Mouse (Mus musculus): ENCODE results near the gene Ikbke.
A peak's percentile ranks its signal among the peaks of the same experiment; 100 is the strongest.

Ikbke gene

GRCm38 (mm10) chr1:131236077-131236476 is 43.3 kb downstream of the Ikbke start:
- no peak for DNase-seq

- DNase-seq = no peak
Observed at GRCm38 (mm10) chr1:131233527-131233926, 45.9 kb downstream of the Ikbke start.

- DNase-seq = no peak
Observed at GRCm38 (mm10) chr1:131228659-131229058, 50.7 kb downstream of the Ikbke start.

GRCm38 (mm10) chr1:131228225-131228624 is 51.2 kb downstream of the Ikbke start:
- DNase-seq = no peak

- no peak for DNase-seq
Observed at GRCm38 (mm10) chr1:131224848-131225471, 54.4 kb downstream of the Ikbke start.

- DNase-seq = no peak
Observed at GRCm38 (mm10) chr1:131223345-131223744, 56.1 kb downstream of the Ikbke start.

- DNase-seq = no peak
Observed at GRCm38 (mm10) chr1:131221822-131222590, 57.4 kb downstream of the Ikbke start.

GRCm38 (mm10) chr1:131218933-131219332 is 60.5 kb downstream of the Ikbke start:
- no peak for DNase-seq

- DNase-seq = peak; percentile 15
Observed at GRCm38 (mm10) chr1:131213361-131213760, 66.0 kb downstream of the Ikbke start.

- no peak for DNase-seq
Observed at GRCm38 (mm10) chr1:131212956-131213355, 66.5 kb downstream of the Ikbke start.

- no peak for DNase-seq
Observed at GRCm38 (mm10) chr1:131211655-131212054, 67.8 kb downstream of the Ikbke start.

- peak; percentile 42 for DNase-seq
Observed at GRCm38 (mm10) chr1:131209971-131210426, 69.4 kb downstream of the Ikbke start.

GRCm38 (mm10) chr1:131208800-131209199 is 70.6 kb downstream of the Ikbke start:
- no peak for DNase-seq

GRCm38 (mm10) chr1:131208081-131208480 is 71.3 kb downstream of the Ikbke start:
- no peak for DNase-seq

- peak; percentile 42 for DNase-seq
Observed at GRCm38 (mm10) chr1:131207531-131207930, 71.9 kb downstream of the Ikbke start.

GRCm38 (mm10) chr1:131206342-131206741 is 73.1 kb downstream of the Ikbke start:
- DNase-seq = no peak

- no peak for DNase-seq
Observed at GRCm38 (mm10) chr1:131204461-131204860, 74.9 kb downstream of the Ikbke start.
